Mouse (Mus musculus) MEL (cell line): Measurements from ENCODE around the gene Sertad1. TPM values are rescaled to one million over a fixed set of nuclear protein-coding genes. Genes with fewer than 3 reads are reported as not detected.
A peak's percentile ranks its signal among the peaks of the same experiment; 100 is the strongest.
"Not testable (repeated sequence)": the region's sequence is repeated elsewhere in the genome, so short reads cannot be mapped to it uniquely, and the experiment has no call there.

Source experiments
- DNase-seq: peaks from one replicate; pipeline ENCODE4 v3.0.0; 2011; ENCODE audit warnings: low read depth, low spot score
- H3K27ac ChIP-seq: 2 replicates; pipeline ENCODE4 v1.5.1; 2012; ENCODE audit warnings: low read depth, mild to moderate bottlenecking, control low read depth, low read length, moderate library complexity; ENCODE audit not compliant: control insufficient read depth
- H3K27me3 ChIP-seq, 2 experiments: fragments of 150-350 bp in 1 of 2; sonication (generic) in 1 of 2; 2 replicates each; pipeline ENCODE4 v1.6.1; 2012; ENCODE audit warnings: low read length in 2 of 2, mild to moderate bottlenecking in 2 of 2, improper control_type of control experiment in 1 of 2, moderate library complexity in 1 of 2; ENCODE audit not compliant: insufficient read depth in 2 of 2, control insufficient read depth in 1 of 2
- H3K36me3 ChIP-seq, 2 experiments: 2 replicates each; pipeline ENCODE4 v1.6.1; 2012 to 2014; ENCODE audit warnings: low read length in 2 of 2, improper control_type of control experiment in 1 of 2, inconsistent platforms in 1 of 2, mild to moderate bottlenecking in 1 of 2; ENCODE audit not compliant: insufficient read depth in 2 of 2, control insufficient read depth in 1 of 2
- H3K4me1 ChIP-seq, 2 experiments: fragments of 150-350 bp in 1 of 2; sonication (generic) in 1 of 2; 2 replicates each; pipeline ENCODE4 v1.6.1; 2012; ENCODE audit warnings: low read length in 2 of 2, improper control_type of control experiment in 1 of 2, mild to moderate bottlenecking in 1 of 2; ENCODE audit not compliant: insufficient read depth in 2 of 2, control insufficient read depth in 1 of 2
- H3K4me3 ChIP-seq, 2 experiments: fragments of 150-350 bp in 1 of 2; sonication (generic) in 1 of 2; 2 replicates each; pipeline ENCODE4 v1.5.1; 2012; ENCODE audit warnings: low read depth in 2 of 2, low read length in 2 of 2, mild to moderate bottlenecking in 2 of 2, moderate library complexity in 2 of 2, control low read depth in 1 of 2, improper control_type of control experiment in 1 of 2; ENCODE audit not compliant: control insufficient read depth in 1 of 2, insufficient read depth in 1 of 2
- H3K79me2 ChIP-seq: 2 replicates; pipeline ENCODE4 v1.6.1; 2012; ENCODE audit warnings: mild to moderate bottlenecking, low read length, moderate library complexity; ENCODE audit not compliant: control insufficient read depth, poor library complexity, insufficient read depth
- H3K9ac ChIP-seq: 2 replicates; pipeline ENCODE4 v1.6.1; 2012; ENCODE audit warnings: low read depth, mild to moderate bottlenecking, control low read depth, low read length, moderate library complexity; ENCODE audit not compliant: control insufficient read depth, poor library complexity, severe bottlenecking
- H3K9me3 ChIP-seq: fragments of 150-350 bp; sonication (generic); replicated peaks from 2 replicates; pipeline ENCODE4 v1.6.1; 2012; ENCODE audit warnings: mild to moderate bottlenecking, low read length, improper control_type of control experiment, moderate library complexity; ENCODE audit not compliant: insufficient read depth
- BHLHE40 ChIP-seq: IDR thresholded peaks from 2 replicates; pipeline ENCODE4 v1.6.1; 2012; ENCODE audit warnings: low read depth, mild to moderate bottlenecking, inconsistent platforms, low read length, improper control_type of control experiment, borderline replicate concordance
- CHD1 ChIP-seq: IDR thresholded peaks from 2 replicates; pipeline ENCODE4 v1.6.1; 2012; ENCODE audit warnings: low read depth, mild to moderate bottlenecking, inconsistent platforms, low read length, improper control_type of control experiment
- CHD2 ChIP-seq: IDR thresholded peaks from 2 replicates; pipeline ENCODE4 v1.6.1; 2011; ENCODE audit warnings: low read length, improper control_type of control experiment
- CTCF ChIP-seq, 3 experiments: IDR thresholded peaks in 2 of 3; conservative IDR thresholded peaks in 1 of 3; 2 replicates each; pipeline ENCODE4 v1.5.1; 2011 to 2012; ENCODE audit warnings: low read length in 3 of 3, low read depth in 2 of 3, mild to moderate bottlenecking in 2 of 3, improper control_type of control experiment in 1 of 3, inconsistent platforms in 1 of 3, mixed read lengths in 1 of 3, moderate library complexity in 1 of 3; ENCODE audit not compliant: control insufficient read depth in 1 of 3, insufficient read depth in 1 of 3, poor library complexity in 1 of 3, severe bottlenecking in 1 of 3
- E2F4 ChIP-seq: IDR thresholded peaks from 2 replicates; pipeline ENCODE4 v1.6.1; 2011; ENCODE audit warnings: low read depth, low read length, improper control_type of control experiment, borderline replicate concordance
- ETS1 ChIP-seq: IDR thresholded peaks from 2 replicates; pipeline ENCODE4 v1.6.1; 2012; ENCODE audit warnings: low read depth, mild to moderate bottlenecking, inconsistent platforms, low read length, improper control_type of control experiment, moderate library complexity
- MAX ChIP-seq: IDR thresholded peaks from 2 replicates; pipeline ENCODE4 v1.6.1; 2011; ENCODE audit warnings: low read length, improper control_type of control experiment
- MAZ ChIP-seq: IDR thresholded peaks from 2 replicates; pipeline ENCODE4 v1.6.1; 2012; ENCODE audit warnings: low read depth, mild to moderate bottlenecking, inconsistent platforms, low read length, improper control_type of control experiment
- MEF2A ChIP-seq: IDR thresholded peaks from 2 replicates; pipeline ENCODE4 v1.6.1; 2014; ENCODE audit warnings: low read depth, mild to moderate bottlenecking, inconsistent platforms, low read length, improper control_type of control experiment; ENCODE audit not compliant: poor library complexity, insufficient replicate concordance, severe bottlenecking; ENCODE audit errors: extremely low read depth
- MYC ChIP-seq: IDR thresholded peaks from 2 replicates; pipeline ENCODE4 v1.6.1; 2011; ENCODE audit warnings: low read depth, mild to moderate bottlenecking, low read length, improper control_type of control experiment, moderate library complexity
- RAD21 ChIP-seq: IDR thresholded peaks from 2 replicates; pipeline ENCODE4 v1.6.1; 2011; ENCODE audit warnings: mild to moderate bottlenecking, low read depth, low read length, improper control_type of control experiment
- SMC3 ChIP-seq: IDR thresholded peaks from 2 replicates; pipeline ENCODE4 v1.6.1; 2011; ENCODE audit warnings: low read depth, low read length, improper control_type of control experiment
- TCF12 ChIP-seq: IDR thresholded peaks from 2 replicates; pipeline ENCODE4 v1.6.1; 2014; ENCODE audit warnings: low read depth, mild to moderate bottlenecking, inconsistent platforms, low read length, improper control_type of control experiment, moderate library complexity
- ZMIZ1 ChIP-seq: IDR thresholded peaks from 2 replicates; pipeline ENCODE4 v1.6.1; 2012; ENCODE audit warnings: low read depth, mild to moderate bottlenecking, inconsistent platforms, low read length, improper control_type of control experiment, moderate library complexity
- polyA plus RNA-seq, 2 experiments: library from polyadenylated mRNA; stranded (reverse) in 1 of 2; unstranded in 1 of 2; fragments of >175 nt in 1 of 2; fragments of >200 nt in 1 of 2; gene quantifications; 2 replicates each; pipeline versions ENCODE4 v1.2.1 to v1.2.4; 2012; ENCODE audit warnings: low replicate concordance in 2 of 2, low read depth in 1 of 2; ENCODE audit not compliant: insufficient read length in 2 of 2, insufficient read depth in 1 of 2, missing spikeins in 1 of 2
- total RNA-seq: library from RNA; depleted of rRNA; stranded (reverse); fragments of 300-350 nt; gene quantifications from 2 replicates; pipeline ENCODE4 v1.2.3, GENCODE M21; 2012

Gene Sertad1
- total and polyA plus RNA-seq, 3 experiments, result 9.9 to 10.6 TPM; not detected in 1

DNA sequence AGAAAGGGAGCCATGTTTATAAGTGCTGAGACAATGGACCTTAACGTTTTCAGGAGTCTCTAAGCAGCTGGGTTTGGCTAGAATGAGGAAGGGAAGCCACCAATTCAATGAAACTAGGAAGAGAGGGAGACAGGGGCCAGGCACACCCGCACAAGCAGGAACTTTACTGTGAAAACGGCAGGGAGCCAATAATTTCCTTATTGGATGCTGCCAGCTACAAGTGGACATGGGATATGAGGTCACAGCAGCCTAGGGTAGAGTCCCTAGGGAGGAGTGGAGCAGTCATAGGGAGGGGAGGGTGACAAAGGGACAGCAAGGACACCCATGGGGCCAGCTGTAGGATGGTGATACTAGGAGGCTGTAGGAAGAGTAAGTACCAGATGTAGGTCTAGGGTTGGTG, 6.3 kb downstream of the Sertad1 start:
- Histone ChIP-seq H3K4me1 (peaks cover 10 to 21% of the 10 kb centered on the region in 2 experiments), H3K27ac (no peak overlapping the region), H3K79me2 (peaks cover 6% of the 10 kb centered on the region), H3K9me3 (no peaks in the 10 kb centered on the region), H3K36me3 (peaks cover 0 to 19% of the 10 kb centered on the region in 2 experiments; a peak in 2 of 4 replicates), H3K9ac (no peak overlapping the region), H3K27me3 (no peaks in the 10 kb centered on the region), H3K4me3 (no peak overlapping the region)
- DNase-seq, result no peak
- TF ChIP-seq ETS1 (no peak), RAD21 (no peak)

DNA sequence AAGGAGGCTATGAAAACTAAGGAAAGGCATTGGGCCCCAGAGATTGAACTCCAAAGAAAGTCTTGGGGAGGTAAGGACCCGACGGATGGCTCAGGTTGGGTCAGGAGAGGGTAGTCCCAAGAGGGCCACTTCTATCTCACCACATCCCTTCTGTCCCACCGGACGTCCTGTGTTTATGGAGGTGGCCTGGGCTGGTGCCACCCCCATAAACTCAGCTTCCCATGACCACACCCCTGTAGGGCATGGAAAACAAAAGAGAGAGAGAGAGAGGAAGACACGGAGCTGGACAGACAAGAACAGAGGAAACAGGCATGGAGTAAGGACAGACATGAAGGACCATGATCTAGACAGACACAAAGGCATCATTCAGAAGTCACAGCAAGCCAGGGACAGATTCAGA, 6.7 kb downstream of the Sertad1 start:
- H3K27ac ChIP-seq, result no peak overlapping the region

GRCm38 (mm10) chr7:27494659-27495367, 8.1 kb downstream of the Sertad1 start:
- H3K27me3 ChIP-seq, H3K9ac ChIP-seq, H3K4me3 ChIP-seq, H3K79me2 ChIP-seq, H3K9me3 ChIP-seq, H3K27ac ChIP-seq: not testable (repeated sequence)
- DNase-seq, result peak; percentile 29
- H3K36me3 ChIP-seq, result peaks cover 0 to 11% of the 10 kb centered on the region in 2 experiments; a peak in 2 of 4 replicates
- peaks cover 8 to 14% of the 10 kb centered on the region in 2 experiments for H3K4me1 ChIP-seq

More for the DNA sequence above, 6.7 kb downstream of the Sertad1 start:
- Histone ChIP-seq H3K4me1 (peaks cover 8 to 16% of the 10 kb centered on the region in 2 experiments), H3K4me3 (no peak overlapping the region), H3K9me3 (no peaks in the 10 kb centered on the region)
- TF ChIP-seq MAX (no peak), ZMIZ1 (no peak), TCF12 (no peak), BHLHE40 (no peak), MAZ (no peak)
- TF ChIP-seq, all 39 proteins: peak for 0
- no peaks in the 10 kb centered on the region for H3K27me3 ChIP-seq
- peaks cover 0 to 15% of the 10 kb centered on the region in 2 experiments; a peak in 2 of 4 replicates for H3K36me3 ChIP-seq
- H3K9ac ChIP-seq, result no peak overlapping the region
- H3K79me2 ChIP-seq, result peaks cover 6% of the 10 kb centered on the region
- DNase-seq, result no peak

DNA sequence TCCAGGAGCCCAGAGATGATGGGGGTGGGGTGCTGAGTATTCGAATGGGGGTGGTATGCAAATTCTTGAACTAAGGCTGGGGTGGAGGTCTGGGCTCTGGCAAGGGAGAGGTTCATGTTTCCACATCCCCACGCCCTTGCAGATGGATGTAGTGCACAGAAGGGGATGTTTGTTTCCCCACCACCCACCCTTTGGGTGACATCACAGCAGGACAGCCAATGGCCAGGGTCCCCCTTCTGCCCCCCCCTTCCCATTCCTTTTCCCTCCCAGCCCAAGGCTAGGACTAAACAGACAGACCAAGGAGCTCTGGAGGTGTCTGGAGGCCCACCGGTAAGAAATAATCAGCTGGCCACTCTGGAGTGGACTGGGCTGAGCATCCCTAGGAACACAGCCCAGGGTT, 12.3 kb downstream of the Sertad1 start, which contains the start of gene Prx:
Prx (plus strand) TSS at position 289 of the 400 bp plus-strand sequence.
- H3K27me3 ChIP-seq, result no peaks in the 10 kb centered on the region
- TF ChIP-seq MAZ (no peak), MEF2A (no peak), CHD2 (no peak), CTCF (IDR thresholded peaks at IDR 0.05 in 2 of 3, conservative IDR thresholded peaks at IDR 0.05 in 1 of 3; ENCODE audit: control insufficient read depth in 1 of 3, insufficient read depth in 1 of 3, low read depth in 2 of 3, low read length in 3 of 3, poor library complexity in 1 of 3, severe bottlenecking in 1 of 3) (no peak), E2F4 (no peak), ETS1 (no peak), CHD1 (no peak), SMC3 (no peak), MYC (no peak)
- no peaks in the 10 kb centered on the region for H3K4me1 ChIP-seq
- H3K9me3 ChIP-seq, result no peaks in the 10 kb centered on the region
- no peak for DNase-seq
- H3K4me3 ChIP-seq, result no peak within 1 kb of the TSS
- no peak within 1 kb of the TSS for H3K27ac ChIP-seq
- no peaks in the 10 kb centered on the region for H3K36me3 ChIP-seq
- H3K9ac ChIP-seq, result no peak within 1 kb of the TSS
- no peaks in the 10 kb centered on the region for H3K79me2 ChIP-seq
